25 mouse cellular contexts compared by ENCODE assay signal in genomic region chr3:66263270-66263669, GRCm38 (mm10). TPM values are rescaled to one million over a fixed set of nuclear protein-coding genes. Genes with fewer than 3 reads are reported as not detected.
"Had no signal": no experiment of that assay in that cellular context is flagged by ENCODE, and none has a peak within 500 bp of the region (broad histone marks: within the 10 kb centered on the region; RNA-seq: fewer than 3 reads in every experiment).

No protein-coding gene starts in this region.

- H3K27ac ChIP-seq: gastrocnemius, adult 2 months; heart, embryonic 10.5 days; hindbrain, embryonic 10.5 days; hindbrain, embryonic 12.5 days; hindbrain, embryonic 14.5 days; intestine, embryonic 15.5 days; layer of hippocampus, adult 2 months; limb, embryonic 10.5 days; limb, embryonic 12.5 days had no signal

- H3K4me2 ChIP-seq: heart, embryonic 12.5 days; hindbrain, embryonic 12.5 days; hindbrain, embryonic 14.5 days; intestine, embryonic 15.5 days; limb, embryonic 12.5 days; liver, embryonic 11.5 days had no signal

- H3K4me1 ChIP-seq: heart, embryonic 12.5 days; hindbrain, embryonic 12.5 days; intestine, embryonic 15.5 days had no signal

- H3K9me3 ChIP-seq: heart, embryonic 10.5 days; heart, embryonic 12.5 days; hindbrain, embryonic 10.5 days; hindbrain, embryonic 12.5 days; intestine, embryonic 15.5 days; limb, embryonic 10.5 days; limb, embryonic 12.5 days had no signal

- H3K36me3 ChIP-seq: heart, embryonic 10.5 days; heart, embryonic 12.5 days; hindbrain, embryonic 10.5 days; hindbrain, embryonic 12.5 days; intestine, embryonic 15.5 days; limb, embryonic 10.5 days; limb, embryonic 12.5 days had no signal

- DNase-seq: gastrocnemius, adult 2 months; gastrocnemius, postnatal 10 days; gastrocnemius, postnatal 25 days; heart, adult 18-20 months; heart, postnatal 10 days; heart, postnatal 4 days; kidney, adult 18-20 months; kidney, adult 8-10 months; kidney, postnatal 10 days; kidney, postnatal 25 days; kidney, postnatal 4 days; liver had no signal

- H3K4me3 ChIP-seq: gastrocnemius, adult 2 months; heart, embryonic 10.5 days; heart, embryonic 12.5 days; hindbrain, embryonic 10.5 days; hindbrain, embryonic 12.5 days; intestine, embryonic 15.5 days; layer of hippocampus, adult 2 months; limb, embryonic 10.5 days; limb, embryonic 12.5 days had no signal

- H3K27me3 ChIP-seq: heart, embryonic 12.5 days; hindbrain, embryonic 12.5 days; intestine, embryonic 15.5 days; limb, embryonic 12.5 days had no signal

- ATAC-seq: hindbrain, embryonic 16.5 days; inflammation-experienced regulatory T-cells, adult 6 months; intestine, embryonic 15.5 days; intestine, postnatal 0 days had no signal

- H3K9ac ChIP-seq: heart, embryonic 12.5 days; hindbrain, embryonic 12.5 days; hindbrain, embryonic 14.5 days; intestine, embryonic 15.5 days; limb, embryonic 12.5 days had no signal

RNA-seq across cellular contexts. Expression of gene Veph1, which starts 33.4 kb away (rescaled TPM):
- polyA plus RNA-seq: inflammation-experienced regulatory T-cells, adult 6 months; intestine, postnatal 0 days had no signal

RNA-seq across cellular contexts. Expression of gene Ptx3, which starts 43.6 kb away (rescaled TPM):
- polyA plus RNA-seq: inflammation-experienced regulatory T-cells, adult 6 months had no signal
